10 mouse cellular contexts compared by ENCODE assay signal in the genomic region with DNA sequence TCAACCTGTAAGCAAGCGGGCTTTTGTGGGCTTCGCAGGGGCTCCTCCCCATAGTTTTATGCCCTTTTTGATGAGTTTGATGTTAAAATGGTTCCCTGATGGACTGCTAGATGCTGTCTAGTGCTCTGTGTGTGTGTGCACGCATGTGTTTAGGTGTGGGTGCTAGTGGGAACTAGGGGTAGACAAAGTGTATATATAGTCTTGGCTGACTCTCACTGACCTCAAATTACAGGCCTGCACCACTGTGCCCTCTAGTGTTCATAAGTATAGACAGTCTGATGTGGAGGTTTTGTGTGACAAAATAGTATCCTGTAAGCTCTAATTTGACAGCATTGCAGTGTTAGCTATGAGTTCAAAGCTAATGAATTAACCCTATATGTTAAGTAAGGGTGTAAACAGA. TPM values are rescaled to one million over a fixed set of nuclear protein-coding genes. Genes with fewer than 3 reads are reported as not detected.
DNase-seq lines count a peak whose midpoint lies in the region; ATAC-seq and TF ChIP-seq lines count a peak whose summit lies in the region.
"Had no signal": no experiment of that assay in that cellular context is flagged by ENCODE, and none has a peak within 500 bp of the region (broad histone marks: within the 10 kb centered on the region; RNA-seq: fewer than 3 reads in every experiment).

No protein-coding gene starts in this region.

- peak; percentile 55 for DNase-seq in hindbrain, postnatal 0 days (ENCODE audit: low spot score)
- peak; percentile 38 for DNase-seq in ZHBTc4 (ENCODE audit: low read depth, low spot score)
- DNase-seq in intestine, embryonic 14.5 days (ENCODE audit: low spot score): peak; percentile 55
- DNase-seq in layer of hippocampus, adult 9-11 months: no peak
- no peak for DNase-seq in urinary bladder, postnatal 10 days (ENCODE audit: low spot score)

- H3K4me2 ChIP-seq in hindbrain, postnatal 0 days (ENCODE audit: low read depth, low read length): no peak overlapping the region
- no peak overlapping the region for H3K4me2 ChIP-seq in hindbrain, embryonic 13.5 days
- H3K4me2 ChIP-seq in intestine, embryonic 14.5 days (ENCODE audit: low read length): no peak overlapping the region
- H3K4me2 ChIP-seq: embryonic facial prominence, embryonic 15.5 days; limb, embryonic 12.5 days had no signal

- no peak overlapping the region for H3K27ac ChIP-seq in hindbrain, postnatal 0 days
- H3K27ac ChIP-seq in hindbrain, embryonic 13.5 days: no peak overlapping the region
- H3K27ac ChIP-seq in intestine, embryonic 14.5 days (ENCODE audit: low read depth): no peak overlapping the region
- H3K27ac ChIP-seq: embryonic facial prominence, embryonic 15.5 days; limb, embryonic 12.5 days had no signal

- H3K27me3 ChIP-seq in hindbrain, postnatal 0 days (ENCODE audit: insufficient read depth, low read length): no peaks in the 10 kb centered on the region
- no peaks in the 10 kb centered on the region for H3K27me3 ChIP-seq in hindbrain, embryonic 13.5 days
- no peaks in the 10 kb centered on the region for H3K27me3 ChIP-seq in intestine, embryonic 14.5 days (replicated peaks; ENCODE audit: control insufficient read depth, insufficient read depth, low read length)
- H3K27me3 ChIP-seq: embryonic facial prominence, embryonic 15.5 days; limb, embryonic 12.5 days had no signal

- peak; percentile 76 for TF ChIP-seq CTCF in hindbrain, postnatal 0 days (IDR thresholded peaks at IDR 0.05; ENCODE audit: low read depth)

- no peak for ATAC-seq in hindbrain, postnatal 0 days
- no peak for ATAC-seq in hindbrain, embryonic 13.5 days (ENCODE audit: low FRiP score)
- ATAC-seq in CD4-positive, CD25-positive, alpha-beta regulatory T cell, adult 4 months: peak; percentile 86
- no peak for ATAC-seq in intestine, embryonic 14.5 days (replicated peaks; ENCODE audit: low FRiP score, low TSS enrichment, low read depth)
- ATAC-seq in megakaryocyte progenitor cell, adult 5-6 weeks (replicated peaks; ENCODE audit: poor library complexity): peak; percentile 96

- H3K4me3 ChIP-seq in hindbrain, postnatal 0 days (ENCODE audit: low read length): no peak overlapping the region
- no peak overlapping the region for H3K4me3 ChIP-seq in hindbrain, embryonic 13.5 days
- no peak overlapping the region for H3K4me3 ChIP-seq in intestine, embryonic 14.5 days (ENCODE audit: low read depth, low read length)
- H3K4me3 ChIP-seq: embryonic facial prominence, embryonic 15.5 days; limb, embryonic 12.5 days had no signal

- no peaks in the 10 kb centered on the region for H3K9me3 ChIP-seq in hindbrain, postnatal 0 days (ENCODE audit: low read length)
- H3K9me3 ChIP-seq in hindbrain, embryonic 13.5 days: no peaks in the 10 kb centered on the region
- no peaks in the 10 kb centered on the region for H3K9me3 ChIP-seq in intestine, embryonic 14.5 days (ENCODE audit: control insufficient read depth, low read length)
- H3K9me3 ChIP-seq: embryonic facial prominence, embryonic 15.5 days; limb, embryonic 12.5 days had no signal

- no peaks in the 10 kb centered on the region for H3K4me1 ChIP-seq in hindbrain, postnatal 0 days (ENCODE audit: insufficient read depth, low read length)
- H3K4me1 ChIP-seq in hindbrain, embryonic 13.5 days (replicated peaks): no peaks in the 10 kb centered on the region
- H3K4me1 ChIP-seq in intestine, embryonic 14.5 days (replicated peaks; ENCODE audit: control insufficient read depth, insufficient read depth, low read length): no peaks in the 10 kb centered on the region
- H3K4me1 ChIP-seq: embryonic facial prominence, embryonic 15.5 days; limb, embryonic 12.5 days had no signal

- peaks cover 34% of the 10 kb centered on the region; the same call in 1 of the 2 replicates for H3K36me3 ChIP-seq in hindbrain, postnatal 0 days (ENCODE audit: insufficient read depth, low read length)
- H3K36me3 ChIP-seq in hindbrain, embryonic 13.5 days: peaks cover 66% of the 10 kb centered on the region
- H3K36me3 ChIP-seq in intestine, embryonic 14.5 days (ENCODE audit: control insufficient read depth, insufficient read depth, low read length): peaks cover 78% of the 10 kb centered on the region

- H3K9ac ChIP-seq in hindbrain, postnatal 0 days (replicated peaks; ENCODE audit: low read length): no peak overlapping the region
- no peak overlapping the region for H3K9ac ChIP-seq in hindbrain, embryonic 13.5 days
- H3K9ac ChIP-seq in intestine, embryonic 14.5 days (ENCODE audit: low read length): no peak overlapping the region
- H3K9ac ChIP-seq: embryonic facial prominence, embryonic 15.5 days; limb, embryonic 12.5 days had no signal

- WGBS in hindbrain, postnatal 0 days: 88% methylated on average over 3 of the region's 3 CpGs
- WGBS in hindbrain, embryonic 13.5 days: 95% methylated on average over 3 of the region's 3 CpGs
- WGBS in intestine, embryonic 14.5 days: 86% methylated on average over 3 of the region's 3 CpGs

RNA-seq across cellular contexts. Expression of gene Cops4, which starts 18.5 kb away (rescaled TPM):
- 91.7 and 97.5 TPM in 2 replicates for total RNA-seq in hindbrain, postnatal 0 days (2014; rRNA removed)
- 169 and 172 TPM in 2 replicates for polyA plus RNA-seq in hindbrain, postnatal 0 days (2015; fragmentation: Nextera tagmentation; extraction: Ambion mirVana)
- 192 and 196 TPM in 2 replicates for polyA plus RNA-seq in hindbrain, embryonic 13.5 days (2015; fragmentation: Nextera tagmentation; extraction: Ambion mirVana)
- polyA plus RNA-seq in CD4-positive, CD25-positive, alpha-beta regulatory T cell, adult 4 months (2017; shearing (Covaris generic)): 100 to 1,000 TPM; 114 to 118 TPM
- 183 and 189 TPM in 2 replicates for polyA plus RNA-seq in intestine, embryonic 14.5 days (2014; fragmentation: Nextera tagmentation; extraction: Ambion mirVana)
- 87.1 and 98.6 TPM in 2 replicates for total RNA-seq in megakaryocyte progenitor cell, adult 5-6 weeks (2015)
- 137 and 159 TPM in 2 replicates for total RNA-seq in megakaryocyte progenitor cell, adult 5-6 weeks (2017)

RNA-seq across cellular contexts. Expression of gene Plac8, which starts 35.4 kb away (rescaled TPM):
- 1.3 and 3.9 TPM in 2 replicates for total RNA-seq in hindbrain, postnatal 0 days (2014; rRNA removed)
- 2.8 and 3.4 TPM in 2 replicates for polyA plus RNA-seq in hindbrain, postnatal 0 days (2015; fragmentation: Nextera tagmentation; extraction: Ambion mirVana)
- 0.93 and 1.0 TPM in 2 replicates for polyA plus RNA-seq in hindbrain, embryonic 13.5 days (2015; fragmentation: Nextera tagmentation; extraction: Ambion mirVana)
- 10 to 100 TPM in 1 of 2 experiments, 1 to 10 TPM in 1; 2.9 to 12.0 TPM for polyA plus RNA-seq in CD4-positive, CD25-positive, alpha-beta regulatory T cell, adult 4 months (2017; shearing (Covaris generic))
- polyA plus RNA-seq in intestine, embryonic 14.5 days (2014; fragmentation: Nextera tagmentation; extraction: Ambion mirVana): 256 and 280 TPM in 2 replicates
- 4,454 and 4,759 TPM in 2 replicates for total RNA-seq in megakaryocyte progenitor cell, adult 5-6 weeks (2015)
- 3,425 and 3,832 TPM in 2 replicates for total RNA-seq in megakaryocyte progenitor cell, adult 5-6 weeks (2017)

RNA-seq across cellular contexts. Expression of gene Lin54, which starts 36.2 kb away (rescaled TPM):
- total RNA-seq in hindbrain, postnatal 0 days (2014; rRNA removed): 13.9 and 19.3 TPM in 2 replicates
- 6.7 and 8.3 TPM in 2 replicates for polyA plus RNA-seq in hindbrain, postnatal 0 days (2015; fragmentation: Nextera tagmentation; extraction: Ambion mirVana)
- 8.3 and 8.4 TPM in 2 replicates for polyA plus RNA-seq in hindbrain, embryonic 13.5 days (2015; fragmentation: Nextera tagmentation; extraction: Ambion mirVana)
- 1 to 10 TPM; 9.2 to 9.9 TPM for polyA plus RNA-seq in CD4-positive, CD25-positive, alpha-beta regulatory T cell, adult 4 months (2017; shearing (Covaris generic))
- polyA plus RNA-seq in intestine, embryonic 14.5 days (2014; fragmentation: Nextera tagmentation; extraction: Ambion mirVana): 16.8 and 18.1 TPM in 2 replicates
- 25.5 and 31.1 TPM in 2 replicates for total RNA-seq in megakaryocyte progenitor cell, adult 5-6 weeks (2015)
- 30.1 and 44.3 TPM in 2 replicates for total RNA-seq in megakaryocyte progenitor cell, adult 5-6 weeks (2017)

Comparison
In these comparisons a context has a peak if more than half of its experiments do, and no peak if none do; other contexts are left out.
1. ATAC-seq: peak in CD4-positive, CD25-positive, alpha-beta regulatory T cell, adult 4 months (single experiment) and megakaryocyte progenitor cell, adult 5-6 weeks (single experiment); none in hindbrain, postnatal 0 days (single experiment), hindbrain, embryonic 13.5 days (single experiment) and intestine, embryonic 14.5 days (single experiment).
2. DNase-seq: peak in hindbrain, postnatal 0 days (single experiment), ZHBTc4 (single experiment) and intestine, embryonic 14.5 days (single experiment); none in layer of hippocampus, adult 9-11 months (single experiment) and urinary bladder, postnatal 10 days (single experiment).
3. RNA of gene Plac8, which starts 35.4 kb away (polyA plus RNA-seq): 256 to 280 TPM in intestine, embryonic 14.5 days; 2.9 to 12.0 TPM in CD4-positive, CD25-positive, alpha-beta regulatory T cell, adult 4 months, 2.8 to 3.4 TPM in hindbrain, postnatal 0 days and 0.93 to 1.0 TPM in hindbrain, embryonic 13.5 days; every median in the first group is over 10 times any median in the second.